Mouse (Mus musculus) hindbrain, embryonic 15.5 days (tissue): ENCODE results near the gene Olfr766-ps1. TPM values are rescaled to one million over a fixed set of nuclear protein-coding genes. Genes with fewer than 3 reads are reported as not detected.

Experiments
- polyA plus RNA-seq: library from polyadenylated mRNA; unstranded; fragments of >200 nt; fragmentation: Nextera tagmentation; extraction: Ambion mirVana; gene quantifications from 2 replicates; pipeline ENCODE4 v1.2.1, GENCODE M21; 2015

Gene Olfr766-ps1
- polyA plus RNA-seq, 1 experiment from 2014 or later: not detected

Other genes with a start within 250 kb of the Olfr766-ps1 start
- gene Ormdl2, start 247.3 kb downstream of the Olfr766-ps1 start, polyA plus RNA-seq: 28.1 and 28.8 TPM in 2 replicates
- 8.6 and 8.9 TPM in 2 replicates for gene Gdf11, start 177.3 kb downstream of the Olfr766-ps1 start, polyA plus RNA-seq
- 262 and 274 TPM in 2 replicates for gene Cd63, start 168.0 kb downstream of the Olfr766-ps1 start, polyA plus RNA-seq
- 20.9 and 22.1 TPM in 2 replicates for gene Rdh5, start 146.1 kb downstream of the Olfr766-ps1 start, polyA plus RNA-seq
- gene Bloc1s1, start 144.9 kb downstream of the Olfr766-ps1 start, polyA plus RNA-seq: 266 and 268 TPM in 2 replicates
- 8.9 TPM in 2 replicates for gene Itga7, start 135.2 kb downstream of the Olfr766-ps1 start, polyA plus RNA-seq
- not detected in 2 replicates for gene Mettl7b, start 108.0 kb downstream of the Olfr766-ps1 start, polyA plus RNA-seq
- gene Olfr9, start 79.5 kb downstream of the Olfr766-ps1 start, polyA plus RNA-seq: not detected in 2 replicates
- not detected in 2 replicates for gene Olfr763, start 58.2 kb downstream of the Olfr766-ps1 start, polyA plus RNA-seq
- not detected in 2 replicates for gene Olfr764-ps1, start 29.1 kb downstream of the Olfr766-ps1 start, polyA plus RNA-seq
- not detected in 2 replicates for gene Olfr765, start 19.0 kb downstream of the Olfr766-ps1 start, polyA plus RNA-seq
- not detected in 2 replicates for gene Olfr767, start 13.9 kb upstream of the Olfr766-ps1 start, polyA plus RNA-seq
- gene Olfr768, start 30.4 kb upstream of the Olfr766-ps1 start, polyA plus RNA-seq: not detected in 2 replicates
- gene Olfr769, start 48.9 kb upstream of the Olfr766-ps1 start, polyA plus RNA-seq: not detected in 2 replicates
- not detected in 2 replicates for gene Olfr770, start 70.0 kb upstream of the Olfr766-ps1 start, polyA plus RNA-seq
- gene Olfr771, start 95.8 kb upstream of the Olfr766-ps1 start, polyA plus RNA-seq: not detected in 2 replicates
- gene Olfr772, start 108.9 kb upstream of the Olfr766-ps1 start, polyA plus RNA-seq: not detected in 2 replicates
- not detected in 2 replicates for gene Olfr773, start 118.4 kb upstream of the Olfr766-ps1 start, polyA plus RNA-seq
- not detected in 2 replicates for gene Olfr774, start 167.2 kb upstream of the Olfr766-ps1 start, polyA plus RNA-seq
- not detected in 2 replicates for gene Olfr775, start 179.4 kb upstream of the Olfr766-ps1 start, polyA plus RNA-seq
- gene Olfr776, start 190.2 kb upstream of the Olfr766-ps1 start, polyA plus RNA-seq: not detected in 2 replicates
- gene Olfr777, start 202.5 kb upstream of the Olfr766-ps1 start, polyA plus RNA-seq: not detected in 2 replicates
- gene Olfr780, start 249.1 kb upstream of the Olfr766-ps1 start, polyA plus RNA-seq: not detected in 2 replicates